Mouse (Mus musculus): Measurements from ENCODE around the gene Clasp1. TPM values are rescaled to one million over a fixed set of nuclear protein-coding genes. Genes with fewer than 3 reads are reported as not detected.

Gene Clasp1
- polyA plus RNA-seq, 1 experiment from 2014 or later: 12.1 TPM

GRCm38 (mm10) chr1:118548769-118549168 is 159.9 kb downstream of the Clasp1 start:
- DNase-seq (no peak), ATAC-seq (ENCODE audit: low read depth) (no peak)
- H3K4me1 ChIP-seq (replicated peaks): no peaks in the 10 kb centered on the region
- H3K9me3 ChIP-seq (replicated peaks): no peaks in the 10 kb centered on the region
- no peak overlapping the region for H3K27ac ChIP-seq
- no peak overlapping the region for H3K4me2 ChIP-seq
- H3K27me3 ChIP-seq: no peaks in the 10 kb centered on the region
- 80% methylated on average over 5 of the region's 5 CpGs for WGBS (ENCODE audit: insufficient replicate concordance)
- H3K4me3 ChIP-seq (replicated peaks): no peak overlapping the region
- H3K36me3 ChIP-seq: peaks cover 68% of the 10 kb centered on the region
- H3K9ac ChIP-seq: no peak overlapping the region

- H3K4me3 ChIP-seq (replicated peaks): no peak overlapping the region
- WGBS (ENCODE audit: insufficient replicate concordance): 80% methylated on average over 5 of the region's 5 CpGs
- no peaks in the 10 kb centered on the region for H3K9me3 ChIP-seq (replicated peaks)
- no peak for DNase-seq
- peaks cover 70% of the 10 kb centered on the region for H3K36me3 ChIP-seq
- H3K27me3 ChIP-seq: no peaks in the 10 kb centered on the region
- ATAC-seq (ENCODE audit: low read depth): no peak
- no peak overlapping the region for H3K27ac ChIP-seq
- H3K4me2 ChIP-seq: no peak overlapping the region
- no peaks in the 10 kb centered on the region for H3K4me1 ChIP-seq (replicated peaks)
- H3K9ac ChIP-seq: no peak overlapping the region
Measured at GRCm38 (mm10) chr1:118551152-118551551, 162.3 kb downstream of the Clasp1 start.

- no peak overlapping the region for H3K4me3 ChIP-seq (replicated peaks)
- H3K36me3 ChIP-seq: peaks cover 64% of the 10 kb centered on the region
- no peaks in the 10 kb centered on the region for H3K4me1 ChIP-seq (replicated peaks)
- H3K9ac ChIP-seq: no peak overlapping the region
- no peaks in the 10 kb centered on the region for H3K27me3 ChIP-seq
- no peaks in the 10 kb centered on the region for H3K9me3 ChIP-seq (replicated peaks)
- ATAC-seq (ENCODE audit: low read depth) (no peak), DNase-seq (no peak)
- WGBS (ENCODE audit: insufficient replicate concordance): 72% methylated on average over 4 of the region's 4 CpGs
- no peak overlapping the region for H3K4me2 ChIP-seq
- no peak overlapping the region for H3K27ac ChIP-seq
Measured at GRCm38 (mm10) chr1:118552071-118552470, 163.2 kb downstream of the Clasp1 start.

GRCm38 (mm10) chr1:118553045-118553444 is 164.2 kb downstream of the Clasp1 start:
- Histone ChIP-seq H3K27ac (no peak overlapping the region), H3K4me3 (replicated peaks) (no peak overlapping the region), H3K36me3 (peaks cover 59% of the 10 kb centered on the region), H3K4me1 (replicated peaks) (no peaks in the 10 kb centered on the region), H3K4me2 (no peak overlapping the region), H3K9ac (no peak overlapping the region), H3K9me3 (replicated peaks) (no peaks in the 10 kb centered on the region), H3K27me3 (no peaks in the 10 kb centered on the region)
- DNase-seq (no peak), ATAC-seq (ENCODE audit: low read depth) (no peak)
- WGBS (ENCODE audit: insufficient replicate concordance): 52% methylated on average over 2 of the region's 2 CpGs

GRCm38 (mm10) chr1:118553451-118553850 is 164.6 kb downstream of the Clasp1 start:
- Histone ChIP-seq H3K4me1 (replicated peaks) (no peaks in the 10 kb centered on the region), H3K27ac (no peak overlapping the region), H3K4me2 (no peak overlapping the region), H3K4me3 (replicated peaks) (no peak overlapping the region), H3K27me3 (no peaks in the 10 kb centered on the region), H3K36me3 (peaks cover 57% of the 10 kb centered on the region), H3K9ac (no peak overlapping the region), H3K9me3 (replicated peaks) (no peaks in the 10 kb centered on the region)
- DNase-seq (no peak), ATAC-seq (ENCODE audit: low read depth) (no peak)
- WGBS (ENCODE audit: insufficient replicate concordance): 74% methylated on average over 3 of the region's 3 CpGs

- Histone ChIP-seq H3K4me1 (replicated peaks) (no peaks in the 10 kb centered on the region), H3K36me3 (peaks cover 56% of the 10 kb centered on the region), H3K4me3 (replicated peaks) (no peak overlapping the region), H3K9ac (no peak overlapping the region), H3K27me3 (no peaks in the 10 kb centered on the region), H3K27ac (no peak overlapping the region), H3K4me2 (no peak overlapping the region), H3K9me3 (replicated peaks) (no peaks in the 10 kb centered on the region)
- DNase-seq (no peak), ATAC-seq (ENCODE audit: low read depth) (no peak)
- WGBS (ENCODE audit: insufficient replicate concordance): 69% methylated on average over 5 of the region's 5 CpGs
Measured at GRCm38 (mm10) chr1:118554961-118555360, 166.1 kb downstream of the Clasp1 start.

GRCm38 (mm10) chr1:118559716-118560115 is 170.9 kb downstream of the Clasp1 start:
- H3K4me1 ChIP-seq (replicated peaks): no peaks in the 10 kb centered on the region
- WGBS (ENCODE audit: insufficient replicate concordance): 69% methylated on average over 2 of the region's 2 CpGs
- H3K9ac ChIP-seq: no peak overlapping the region
- peaks cover 59% of the 10 kb centered on the region for H3K36me3 ChIP-seq
- no peak for ATAC-seq (ENCODE audit: low read depth)
- H3K27me3 ChIP-seq: no peaks in the 10 kb centered on the region
- H3K4me3 ChIP-seq (replicated peaks): no peak overlapping the region
- H3K27ac ChIP-seq: no peak overlapping the region
- H3K9me3 ChIP-seq (replicated peaks): no peaks in the 10 kb centered on the region
- no peak overlapping the region for H3K4me2 ChIP-seq
- no peak for DNase-seq

- Histone ChIP-seq H3K9me3 (replicated peaks) (no peaks in the 10 kb centered on the region), H3K4me2 (no peak overlapping the region), H3K9ac (no peak overlapping the region), H3K27ac (no peak overlapping the region), H3K36me3 (peaks cover 64% of the 10 kb centered on the region), H3K4me3 (replicated peaks) (no peak overlapping the region), H3K4me1 (replicated peaks) (no peaks in the 10 kb centered on the region), H3K27me3 (no peaks in the 10 kb centered on the region)
- ATAC-seq (ENCODE audit: low read depth): no peak
- no peak for DNase-seq
Measured at GRCm38 (mm10) chr1:118564561-118564960, 175.7 kb downstream of the Clasp1 start.

GRCm38 (mm10) chr1:118567659-118568058 is 178.8 kb downstream of the Clasp1 start:
- H3K27ac ChIP-seq: no peak overlapping the region
- DNase-seq: no peak
- H3K27me3 ChIP-seq: no peaks in the 10 kb centered on the region
- peaks cover 60% of the 10 kb centered on the region for H3K36me3 ChIP-seq
- ATAC-seq (ENCODE audit: low read depth): no peak
- no peaks in the 10 kb centered on the region for H3K4me1 ChIP-seq (replicated peaks)
- no peak overlapping the region for H3K9ac ChIP-seq
- no peak overlapping the region for H3K4me2 ChIP-seq
- no peaks in the 10 kb centered on the region for H3K9me3 ChIP-seq (replicated peaks)
- 85% methylated on average over 3 of the region's 3 CpGs for WGBS (ENCODE audit: insufficient replicate concordance)
- H3K4me3 ChIP-seq (replicated peaks): no peak overlapping the region

GRCm38 (mm10) chr1:118580174-118580702 is 191.4 kb downstream of the Clasp1 start:
- DNase-seq: no peak
- H3K9me3 ChIP-seq (replicated peaks): no peaks in the 10 kb centered on the region

GRCm38 (mm10) chr1:118581179-118581578 is 192.3 kb downstream of the Clasp1 start:
- H3K4me3 ChIP-seq (replicated peaks): no peak overlapping the region
- H3K36me3 ChIP-seq: peaks cover 22% of the 10 kb centered on the region
- ATAC-seq (ENCODE audit: low read depth) (0 out of 2 replicates have a peak, but pooled peaks have one; percentile 23), DNase-seq (no peak)
- no peaks in the 10 kb centered on the region for H3K27me3 ChIP-seq
- no peaks in the 10 kb centered on the region for H3K9me3 ChIP-seq (replicated peaks)
- H3K4me2 ChIP-seq: no peak overlapping the region
- no peaks in the 10 kb centered on the region for H3K4me1 ChIP-seq (replicated peaks)
- 78% methylated on average over 8 of the region's 8 CpGs for WGBS (ENCODE audit: insufficient replicate concordance)
- H3K9ac ChIP-seq: no peak overlapping the region
- H3K27ac ChIP-seq: no peak overlapping the region

More at GRCm38 (mm10) chr1:118580174-118580702, 191.4 kb downstream of the Clasp1 start:
- Histone ChIP-seq H3K4me3 (replicated peaks) (no peak overlapping the region), H3K27me3 (no peaks in the 10 kb centered on the region), H3K4me1 (replicated peaks) (no peaks in the 10 kb centered on the region), H3K27ac (no peak overlapping the region), H3K9ac (no peak overlapping the region), H3K4me2 (no peak overlapping the region), H3K36me3 (peaks cover 24% of the 10 kb centered on the region)
- no peak for ATAC-seq (ENCODE audit: low read depth)
- WGBS (ENCODE audit: insufficient replicate concordance): 76% methylated on average over 2 of the region's 2 CpGs

GRCm38 (mm10) chr1:118589721-118590120 is 200.9 kb downstream of the Clasp1 start:
- no peaks in the 10 kb centered on the region for H3K27me3 ChIP-seq
- DNase-seq (no peak), ATAC-seq (ENCODE audit: low read depth) (no peak)
- peaks cover under 1% of the 10 kb centered on the region; the same call in 1 of the 2 replicates for H3K4me1 ChIP-seq (replicated peaks)
- no peaks in the 10 kb centered on the region for H3K9me3 ChIP-seq (replicated peaks)
- no peak overlapping the region for H3K9ac ChIP-seq
- H3K27ac ChIP-seq: no peak overlapping the region
- 78% methylated on average over 5 of the region's 5 CpGs for WGBS (ENCODE audit: insufficient replicate concordance)
- no peak overlapping the region for H3K4me3 ChIP-seq (replicated peaks)
- peaks cover 41% of the 10 kb centered on the region for H3K36me3 ChIP-seq
- H3K4me2 ChIP-seq: no peak overlapping the region

All from liver, embryonic 13.5 days (tissue).